Mouse (Mus musculus): ENCODE data around the gene Cd164. TPM values are rescaled to one million over a fixed set of nuclear protein-coding genes. Genes with fewer than 3 reads are reported as not detected.
"Not testable (repeated sequence)": the region's sequence is repeated elsewhere in the genome, so short reads cannot be mapped to it uniquely, and the experiment has no call there.

The Cd164 gene
- polyA plus RNA-seq, 1 experiment from 2014 or later, result 185 TPM

- WGBS, result 71% methylated on average over 33 of the region's 33 CpGs
- Histone ChIP-seq H3K27me3 (replicated peaks) (no peaks in the 10 kb centered on the region), H3K4me3 (replicated peaks) (no peak overlapping the region), H3K4me2 (replicated peaks) (no peak overlapping the region), H3K27ac (no peak overlapping the region), H3K9me3 (no peaks in the 10 kb centered on the region), H3K36me3 (peaks cover 26% of the 10 kb centered on the region), H3K4me1 (replicated peaks) (peaks cover 10% of the 10 kb centered on the region), H3K9ac (no peak overlapping the region)
- no peak for ATAC-seq
These were observed 38.0 kb upstream of the Cd164 start for GRCm38 (mm10) chr10:41480938-41481880.

DNA sequence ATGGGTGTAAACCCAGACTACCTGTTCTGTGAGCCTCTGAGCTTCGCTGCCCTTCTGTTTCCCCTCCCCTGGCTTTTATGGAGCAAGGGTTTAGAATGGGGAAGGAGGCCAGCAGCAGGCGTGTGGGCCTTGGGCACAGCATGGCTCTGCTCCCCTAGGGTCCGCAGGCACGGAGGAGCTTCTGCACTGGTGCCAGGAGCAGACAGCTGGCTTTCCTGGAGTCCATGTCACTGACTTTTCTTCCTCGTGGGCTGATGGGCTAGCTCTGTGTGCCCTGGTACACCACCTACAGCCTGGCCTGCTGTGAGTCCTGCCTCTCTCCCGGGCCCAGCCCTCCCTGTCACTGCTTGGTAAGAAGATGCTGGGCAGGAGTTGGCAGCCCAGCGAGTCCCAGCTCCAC, 36.8 kb upstream of the Cd164 start:
- Histone ChIP-seq H3K4me1 (replicated peaks) (peaks cover 11% of the 10 kb centered on the region), H3K27ac (no peak overlapping the region), H3K9me3 (no peaks in the 10 kb centered on the region), H3K9ac (no peak overlapping the region), H3K27me3 (replicated peaks) (no peaks in the 10 kb centered on the region), H3K4me2 (replicated peaks) (no peak overlapping the region), H3K36me3 (peaks cover 36% of the 10 kb centered on the region), H3K4me3 (replicated peaks) (no peak overlapping the region)
- ATAC-seq, result no peak
- 88% methylated on average over 7 of the region's 7 CpGs for WGBS

DNA sequence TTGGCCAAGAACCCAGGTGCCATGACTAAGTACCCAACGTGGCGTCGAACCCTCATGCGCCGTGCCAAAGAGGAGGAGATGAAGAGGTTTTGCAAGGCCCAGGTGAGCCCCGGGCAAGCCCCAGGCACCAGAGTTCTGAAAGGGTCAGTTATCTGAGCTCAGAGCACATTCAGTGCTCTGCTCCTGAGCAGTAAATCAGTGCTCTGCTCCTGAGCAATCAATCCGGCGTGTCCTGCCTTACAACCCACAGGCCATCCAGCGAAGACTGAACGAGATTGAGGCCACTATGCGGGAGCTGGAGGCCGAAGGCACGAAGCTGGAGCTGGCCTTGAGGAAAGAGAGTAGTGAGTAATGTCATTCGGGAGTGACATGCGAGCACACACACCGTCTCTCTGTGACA, 33.4 kb upstream of the Cd164 start:
- Histone ChIP-seq H3K4me2 (replicated peaks) (no peak overlapping the region), H3K9me3 (no peaks in the 10 kb centered on the region), H3K27me3 (replicated peaks) (no peaks in the 10 kb centered on the region), H3K4me3 (replicated peaks) (no peak overlapping the region), H3K36me3 (peaks cover 40% of the 10 kb centered on the region), H3K27ac (no peak overlapping the region), H3K9ac (no peak overlapping the region), H3K4me1 (replicated peaks) (peaks cover 21% of the 10 kb centered on the region)
- ATAC-seq, result no peak
- 88% methylated on average over 16 of the region's 16 CpGs for WGBS

DNA sequence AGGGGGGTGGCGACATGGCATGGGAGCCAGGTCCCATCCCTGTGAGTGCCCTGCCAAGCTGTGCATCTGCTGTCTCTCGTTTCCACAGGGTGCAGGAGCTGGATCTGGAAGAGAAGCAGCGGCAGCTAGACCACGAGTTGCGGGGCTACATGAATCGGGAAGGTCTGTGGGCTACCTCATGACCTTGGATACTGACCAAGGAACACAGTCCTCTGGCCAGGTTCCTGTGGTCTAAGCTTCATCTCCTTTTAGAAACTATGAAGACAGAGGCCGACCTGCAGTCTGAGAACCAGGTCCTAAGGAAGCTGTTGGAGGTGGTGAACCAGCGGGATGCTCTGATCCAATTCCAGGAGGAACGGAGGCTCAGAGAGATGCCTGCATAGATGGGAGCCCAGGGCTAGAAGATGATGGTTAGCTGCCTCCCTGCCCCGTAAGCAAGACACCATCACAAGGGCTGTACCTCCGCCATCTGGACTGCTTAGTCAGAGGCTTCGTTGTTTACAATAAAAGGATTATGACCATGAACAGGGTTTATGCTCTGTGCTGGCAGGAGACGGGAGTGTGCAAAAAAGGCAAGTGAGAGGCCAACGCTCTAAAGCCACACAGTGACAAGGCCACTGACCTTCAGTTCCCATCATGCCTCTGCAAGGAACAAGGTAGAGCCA, 32.6 kb upstream of the Cd164 start:
- H3K9ac ChIP-seq, result no peak overlapping the region
- 75% methylated on average over 14 of the region's 14 CpGs for WGBS
- H3K27ac ChIP-seq, result no peak overlapping the region
- no peaks in the 10 kb centered on the region for H3K27me3 ChIP-seq (replicated peaks)
- peaks cover 21% of the 10 kb centered on the region for H3K4me1 ChIP-seq (replicated peaks)
- no peak for ATAC-seq
- no peaks in the 10 kb centered on the region for H3K9me3 ChIP-seq
- H3K4me2 ChIP-seq (replicated peaks), result no peak overlapping the region
- no peak overlapping the region for H3K4me3 ChIP-seq (replicated peaks)
- peaks cover 40% of the 10 kb centered on the region for H3K36me3 ChIP-seq

GRCm38 (mm10) chr10:41488877-41489276, 30.3 kb upstream of the Cd164 start:
- 25% methylated on average over 7 of the region's 7 CpGs for WGBS
- Histone ChIP-seq H3K4me2 (replicated peaks) (peak overlapping the region; percentile 97), H3K9me3 (no peaks in the 10 kb centered on the region), H3K9ac (peak overlapping the region; percentile 68), H3K4me3 (replicated peaks) (peak overlapping the region; percentile 65), H3K4me1 (replicated peaks) (peaks cover 21% of the 10 kb centered on the region), H3K27ac (peak overlapping the region; percentile 72; the same call in 1 of the 2 replicates), H3K36me3 (peaks cover 32% of the 10 kb centered on the region), H3K27me3 (replicated peaks) (no peaks in the 10 kb centered on the region)
- ATAC-seq, result no peak

DNA sequence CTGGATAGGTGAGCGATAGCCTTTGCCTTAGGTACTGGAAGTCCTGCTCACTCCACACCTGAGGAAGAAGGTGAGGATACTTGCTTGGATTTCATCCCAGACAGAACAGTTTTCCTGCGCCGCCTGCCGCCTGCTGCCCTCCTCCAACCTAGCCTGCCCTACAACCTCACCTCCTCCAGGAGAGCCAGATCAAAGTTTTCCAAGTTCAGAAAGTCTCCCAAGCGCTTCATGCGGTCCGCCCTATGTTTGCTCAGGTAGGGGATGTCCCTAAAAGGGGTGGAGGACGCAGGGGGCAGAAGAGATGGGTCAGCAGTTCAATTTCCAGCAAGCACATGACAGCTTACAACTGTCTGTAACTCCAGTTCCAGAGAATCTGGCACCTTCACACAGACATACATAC, 29.9 kb upstream of the Cd164 start:
- peak overlapping the region; percentile 72 for H3K27ac ChIP-seq
- peak; percentile 4; the same call in 1 of the 2 replicates for ATAC-seq
- 17% methylated on average over 8 of the region's 8 CpGs for WGBS

DNA sequence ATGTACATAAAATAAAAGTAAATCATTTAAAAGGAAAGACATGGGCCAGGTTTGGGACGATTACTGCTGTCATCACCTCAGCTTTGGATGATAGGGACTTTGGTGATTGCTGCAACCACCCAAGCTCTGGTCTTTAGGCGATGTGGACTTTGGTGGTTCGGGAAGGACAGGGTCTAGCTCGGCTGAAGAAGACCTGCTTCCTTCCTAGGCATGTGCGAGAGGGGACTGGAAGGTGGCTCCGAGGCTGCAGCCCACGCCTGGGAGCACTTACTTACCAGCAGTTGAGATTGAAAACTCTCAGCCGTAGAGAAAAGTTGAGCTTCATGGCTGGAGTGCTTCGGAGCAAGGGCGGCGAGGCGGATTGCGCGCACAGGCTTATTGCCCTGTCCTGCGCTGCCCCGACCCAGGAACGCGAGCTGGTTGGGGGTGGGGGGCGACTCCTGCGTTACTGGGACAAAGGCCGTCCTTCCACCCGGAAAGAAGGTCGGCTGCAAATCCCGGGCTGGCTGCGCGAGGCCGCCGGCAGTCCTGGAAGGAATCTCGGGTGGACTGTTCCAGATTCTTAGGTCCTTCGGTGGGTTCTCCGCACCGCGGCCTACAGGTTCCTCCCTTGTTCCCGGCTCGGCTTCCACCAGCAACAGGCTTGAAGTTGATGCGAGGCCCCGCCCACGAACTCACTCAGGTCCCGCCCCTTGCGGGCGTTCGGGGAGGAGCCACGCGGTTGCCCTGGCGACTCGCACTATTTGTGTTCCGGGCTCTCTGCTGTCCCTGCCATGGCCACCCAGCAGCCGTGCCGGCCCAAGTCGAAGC, 29.3 kb upstream of the Cd164 start, which contains the start of the genes Smpd2 and Ppil6:
Gene Smpd2, minus strand, starts transcription at position 662 of the 810 bp plus-strand sequence.
Gene Ppil6, plus strand, starts transcription at position 732 of the 810 bp plus-strand sequence.
- peak within 1 kb of the TSS; percentile 65 for H3K4me3 ChIP-seq (replicated peaks)
- peak within 1 kb of the TSS; percentile 68 for H3K9ac ChIP-seq
- no peaks in the 10 kb centered on the region for H3K27me3 ChIP-seq (replicated peaks)
- peaks cover 24% of the 10 kb centered on the region for H3K36me3 ChIP-seq
- H3K9me3 ChIP-seq, result no peaks in the 10 kb centered on the region
- peaks cover 21% of the 10 kb centered on the region for H3K4me1 ChIP-seq (replicated peaks)
- WGBS, result under 1% methylated on average over 50 of the region's 50 CpGs
- H3K4me2 ChIP-seq (replicated peaks), result peak within 1 kb of the TSS; percentile 97
- ATAC-seq, result peak; percentile 96
- peak within 1 kb of the TSS; percentile 72 for H3K27ac ChIP-seq

More for the DNA sequence above, 29.9 kb upstream of the Cd164 start:
- Histone ChIP-seq H3K9ac (peak overlapping the region; percentile 68), H3K4me1 (replicated peaks) (peaks cover 21% of the 10 kb centered on the region), H3K27me3 (replicated peaks) (no peaks in the 10 kb centered on the region), H3K4me3 (replicated peaks) (peak overlapping the region; percentile 65), H3K36me3 (peaks cover 28% of the 10 kb centered on the region), H3K9me3 (no peaks in the 10 kb centered on the region), H3K4me2 (replicated peaks) (peak overlapping the region; percentile 97)

DNA sequence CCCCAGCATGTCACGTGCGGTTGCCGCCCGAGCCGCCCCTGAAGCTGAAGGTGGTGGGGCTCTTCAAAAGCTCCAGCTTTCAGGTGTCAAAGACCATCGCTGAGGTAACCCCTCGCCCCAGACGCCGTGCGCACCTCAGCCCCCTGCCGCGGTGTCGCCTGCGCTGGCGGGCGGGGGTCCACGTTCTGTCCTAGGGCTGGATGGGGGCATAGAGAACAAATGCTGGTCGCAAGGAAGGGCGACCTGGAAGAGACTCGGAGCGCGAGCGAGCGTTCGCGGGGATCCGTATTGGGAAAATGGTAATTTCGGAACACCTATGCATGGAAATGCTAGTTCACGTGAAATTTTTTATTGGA, 28.7 kb upstream of the Cd164 start:
- Histone ChIP-seq H3K9ac (peak overlapping the region; percentile 68), H3K4me1 (replicated peaks) (peaks cover 21% of the 10 kb centered on the region), H3K36me3 (peaks cover 20% of the 10 kb centered on the region), H3K27me3 (replicated peaks) (no peaks in the 10 kb centered on the region), H3K27ac (no peak overlapping the region), H3K4me2 (replicated peaks) (peak overlapping the region; percentile 97), H3K9me3 (no peaks in the 10 kb centered on the region), H3K4me3 (replicated peaks) (peak overlapping the region; percentile 65)
- WGBS, result 1% methylated on average over 29 of the region's 29 CpGs
- no peak for ATAC-seq

- 48% methylated on average over 4 of the region's 4 CpGs for WGBS
- Histone ChIP-seq H3K4me2 (replicated peaks) (no peak overlapping the region), H3K27ac (no peak overlapping the region), H3K27me3 (replicated peaks) (no peaks in the 10 kb centered on the region), H3K4me1 (replicated peaks) (peaks cover 21% of the 10 kb centered on the region), H3K36me3 (peaks cover 15% of the 10 kb centered on the region), H3K9ac (no peak overlapping the region), H3K4me3 (replicated peaks) (no peak overlapping the region), H3K9me3 (no peaks in the 10 kb centered on the region)
- ATAC-seq, result no peak
These were observed 28.1 kb upstream of the Cd164 start for GRCm38 (mm10) chr10:41491111-41491510.

DNA sequence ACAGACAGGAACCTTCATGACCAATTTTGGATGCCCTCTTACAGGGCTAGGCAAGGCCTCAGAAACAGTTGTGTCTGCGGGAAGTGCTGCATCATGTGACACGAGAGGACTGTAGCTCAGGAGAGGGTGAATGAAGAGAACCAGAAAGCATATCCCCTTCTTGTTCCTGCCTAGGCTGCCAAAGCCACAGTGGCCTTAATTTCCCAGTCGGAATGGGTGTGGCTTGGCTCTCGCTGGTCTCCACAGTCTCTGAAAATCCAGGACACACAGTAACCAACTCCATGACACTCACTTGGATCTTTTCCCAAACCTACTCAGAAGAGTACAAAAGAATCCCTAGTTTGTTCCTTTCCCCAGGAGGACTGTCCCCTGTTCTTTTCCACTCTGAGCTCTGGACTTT, 18.3 kb upstream of the Cd164 start:
- Histone ChIP-seq H3K4me2 (replicated peaks) (no peak overlapping the region), H3K4me1 (replicated peaks) (no peaks in the 10 kb centered on the region), H3K9me3 (no peaks in the 10 kb centered on the region), H3K27me3 (replicated peaks) (no peaks in the 10 kb centered on the region), H3K4me3 (replicated peaks) (no peak overlapping the region), H3K36me3 (no peaks in the 10 kb centered on the region), H3K27ac (no peak overlapping the region), H3K9ac (no peak overlapping the region)
- 71% methylated on average over 4 of the region's 4 CpGs for WGBS
- ATAC-seq, result no peak

- no peak overlapping the region for H3K9ac ChIP-seq
- no peaks in the 10 kb centered on the region for H3K27me3 ChIP-seq (replicated peaks)
- WGBS, result 90% methylated on average over 1 of the region's 1 CpGs
- ATAC-seq, result no peak
- H3K36me3 ChIP-seq, result no peaks in the 10 kb centered on the region
- H3K4me1 ChIP-seq (replicated peaks), result no peaks in the 10 kb centered on the region
- H3K27ac ChIP-seq, result no peak overlapping the region
- H3K9me3 ChIP-seq, result no peaks in the 10 kb centered on the region
- no peak overlapping the region for H3K4me3 ChIP-seq (replicated peaks)
- H3K4me2 ChIP-seq (replicated peaks), result no peak overlapping the region
These were observed 14.2 kb upstream of the Cd164 start for GRCm38 (mm10) chr10:41504996-41505395.

DNA sequence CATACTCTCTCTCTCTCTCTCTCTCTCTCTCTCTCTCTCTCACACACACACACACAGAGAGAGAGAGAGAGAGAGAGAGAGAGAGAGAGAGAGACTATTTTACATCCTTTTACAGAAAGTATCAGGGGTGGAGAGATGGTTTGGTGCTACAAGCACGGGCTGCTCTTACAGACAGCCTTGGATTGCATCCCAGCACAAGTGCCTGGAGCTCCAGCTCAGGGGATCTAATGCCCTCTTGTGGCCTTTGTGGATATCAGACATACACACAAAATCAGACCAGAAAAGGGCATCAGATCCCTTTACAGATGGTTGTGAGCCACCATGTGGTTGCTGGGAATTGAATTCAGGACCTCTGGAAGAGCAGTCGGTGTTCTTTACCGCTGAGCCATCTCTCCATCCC, 13.8 kb upstream of the Cd164 start:
- not testable (repeated sequence) for H3K36me3 ChIP-seq; H3K9me3 ChIP-seq; H3K9ac ChIP-seq; H3K4me2 ChIP-seq (replicated peaks); H3K4me3 ChIP-seq (replicated peaks); H3K27ac ChIP-seq; H3K4me1 ChIP-seq (replicated peaks); H3K27me3 ChIP-seq (replicated peaks)
- peak; percentile 80 for ATAC-seq
- 5% methylated on average over 3 of the region's 3 CpGs for WGBS
